Mouse (Mus musculus) adrenal gland, postnatal 10 days (tissue): ENCODE measurements at regions not wholly inside any gene's neighbourhood (a gene's known extent, or its start where the extent isn't known, plus 50 kb on each side); places are given as distances from the start of the nearest gene placed in this dataset.

Experiments used
- DNase-seq: peaks from one replicate; pipeline ENCODE4 v3.0.0; 2021; ENCODE audit warnings: mixed read lengths

DNA sequence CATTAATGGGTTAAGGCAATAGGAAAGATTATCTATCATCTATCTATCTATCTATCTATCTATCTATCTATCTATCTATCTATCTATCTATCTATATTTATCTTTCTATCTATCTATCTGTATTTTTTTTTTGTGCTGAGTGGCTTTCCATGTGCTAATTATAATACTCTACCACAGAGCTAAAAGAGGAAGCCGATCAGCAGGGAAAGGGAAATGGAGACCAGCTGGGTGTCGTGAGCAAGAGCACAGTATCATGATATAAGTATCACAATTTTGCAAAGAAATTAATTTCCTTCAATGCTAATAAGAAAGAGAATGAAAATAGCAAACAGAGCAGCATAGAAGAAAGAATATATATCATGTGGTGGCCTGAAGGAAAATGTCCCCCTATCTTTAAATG, 69.6 kb downstream of the Cldn1 start:
- no peak for DNase-seq

DNA sequence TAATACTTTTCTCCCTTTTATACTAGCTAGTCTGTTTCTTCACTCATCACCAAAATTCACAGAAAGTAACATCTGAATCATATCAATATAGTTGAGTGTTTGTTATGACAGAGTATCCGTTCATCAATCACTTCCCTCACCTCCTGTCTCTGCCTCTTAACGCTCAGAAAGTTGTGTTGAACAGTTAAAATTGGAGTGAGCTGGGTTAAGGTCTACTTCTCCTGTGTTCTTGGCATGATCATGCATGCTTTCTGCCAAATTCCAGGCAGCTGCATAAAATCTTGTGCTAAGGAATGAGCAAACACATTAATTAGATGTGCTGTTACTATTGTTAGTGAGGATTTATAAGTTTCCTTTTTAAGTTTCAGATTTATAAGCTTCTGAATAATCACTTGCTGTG, 79.9 kb downstream of the Cldn1 start:
- DNase-seq: no peak

DNA sequence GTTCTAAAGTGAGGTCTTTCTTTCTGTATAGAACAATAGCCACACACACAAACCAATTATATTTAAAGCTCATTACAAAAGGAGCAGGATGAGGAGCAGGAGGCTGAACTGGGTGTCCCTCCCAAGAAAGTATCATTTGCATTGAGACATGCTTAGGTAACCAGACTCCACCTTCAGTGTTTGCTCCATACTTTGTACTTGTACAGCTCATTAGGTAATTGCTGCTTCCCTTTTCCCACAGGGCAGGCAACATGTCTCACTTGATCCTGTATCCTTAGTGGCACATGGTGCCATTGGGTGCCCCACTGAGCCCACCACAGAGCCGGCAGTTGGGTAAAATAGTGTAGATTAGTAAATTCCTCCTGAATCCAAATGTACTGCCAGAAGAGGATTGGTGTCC, 86.0 kb downstream of the Cldn1 start:
- DNase-seq: no peak

DNA sequence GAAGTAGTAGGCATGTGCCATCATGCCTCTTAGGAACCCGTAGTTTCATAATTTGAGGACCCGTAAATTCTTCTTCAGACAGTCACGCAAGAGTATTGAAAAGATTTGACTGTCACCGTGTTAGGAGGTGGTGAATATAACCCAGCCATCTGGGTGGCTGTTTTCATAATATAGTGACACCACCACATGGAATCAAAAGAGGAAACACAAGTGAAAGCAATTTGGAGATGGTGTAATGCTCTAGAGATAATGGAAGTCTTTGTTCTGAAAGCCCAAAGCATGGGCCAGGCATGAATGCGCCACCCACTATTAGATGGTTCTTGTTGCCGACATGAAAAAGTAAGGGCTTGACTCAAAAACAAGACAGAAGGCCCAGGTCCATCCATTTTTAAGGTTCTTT, 86.9 kb downstream of the Cldn1 start:
- DNase-seq: no peak

DNA sequence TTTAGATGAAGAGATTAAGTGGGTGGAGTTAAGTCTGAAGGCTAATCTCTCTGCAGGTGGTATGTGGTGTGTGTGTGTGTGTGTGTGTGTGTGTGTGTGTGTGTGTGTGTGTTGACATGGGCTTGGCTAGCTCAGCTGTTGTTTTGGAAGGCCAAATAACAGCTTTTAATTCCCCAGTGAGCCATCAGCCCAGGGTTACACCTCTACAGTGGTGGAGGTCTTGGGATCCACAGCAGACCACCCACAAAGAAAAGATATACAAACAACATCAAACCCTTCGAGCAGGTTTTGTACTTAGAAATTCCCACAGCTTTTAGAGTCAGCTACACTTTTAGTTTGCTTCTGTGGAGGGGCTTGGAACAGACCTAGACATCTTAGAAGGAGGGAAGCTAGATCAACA, 89.2 kb downstream of the Cldn1 start:
- no peak for DNase-seq

DNA sequence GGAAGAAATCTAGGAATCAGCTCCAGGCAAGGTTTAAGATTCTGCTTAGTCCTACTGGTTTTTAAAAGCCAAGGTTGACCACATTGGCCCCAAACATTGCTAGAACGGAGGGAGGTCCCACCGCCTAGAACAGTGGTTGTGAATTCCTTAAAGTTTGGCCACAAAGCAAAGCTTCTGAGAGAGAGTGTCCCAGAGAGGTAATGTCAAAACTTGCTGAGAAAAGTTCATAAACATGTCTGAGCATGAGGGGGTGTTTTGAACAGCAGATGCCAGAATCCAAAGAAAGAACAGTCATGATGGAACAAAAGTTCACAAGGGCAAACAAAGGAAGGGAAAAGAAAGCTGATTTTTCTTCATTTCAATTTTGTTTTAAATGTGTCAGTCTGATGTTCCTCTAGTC, 90.1 kb downstream of the Cldn1 start:
- DNase-seq: no peak

DNA sequence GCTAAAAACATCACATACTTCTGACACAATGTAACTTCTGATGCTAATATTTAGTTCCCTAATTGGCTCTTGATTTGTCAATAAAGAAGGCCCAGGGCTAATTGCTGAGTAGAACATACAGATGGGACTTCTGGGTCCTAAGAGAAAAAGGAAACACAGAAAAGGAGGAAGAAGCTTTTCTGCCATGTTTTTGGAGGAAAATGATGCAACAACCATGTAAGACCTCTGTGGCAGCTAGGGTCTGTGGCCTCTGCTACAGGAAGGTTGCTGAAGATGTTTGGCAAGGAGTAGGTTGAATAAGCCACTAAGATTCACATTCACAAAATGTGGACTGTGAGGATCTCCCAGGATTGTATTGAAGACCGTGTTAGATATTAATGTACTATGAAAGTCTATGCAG, 94.9 kb downstream of the Cldn1 start:
- DNase-seq: no peak

DNA sequence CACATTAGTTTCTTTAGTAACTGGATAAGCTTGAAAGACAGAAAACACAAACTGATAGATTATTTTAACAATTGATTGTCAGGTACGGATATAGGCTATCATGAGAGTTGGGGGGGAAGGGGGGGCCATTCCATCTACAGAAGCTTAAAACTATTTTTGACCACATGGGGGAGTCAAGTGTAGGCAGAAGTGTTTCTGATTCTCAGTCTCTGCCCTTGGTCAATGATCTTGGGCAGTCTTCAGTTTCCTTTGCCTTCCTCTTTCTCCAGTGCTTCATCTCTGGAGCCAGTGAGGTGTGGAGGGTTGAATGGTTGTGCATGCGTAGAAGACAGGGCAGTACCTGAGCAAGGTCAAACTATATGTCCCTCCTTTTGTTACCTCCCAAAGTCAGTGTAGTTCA, 118.8 kb downstream of the Cldn1 start:
- DNase-seq: peak; percentile 3

DNA sequence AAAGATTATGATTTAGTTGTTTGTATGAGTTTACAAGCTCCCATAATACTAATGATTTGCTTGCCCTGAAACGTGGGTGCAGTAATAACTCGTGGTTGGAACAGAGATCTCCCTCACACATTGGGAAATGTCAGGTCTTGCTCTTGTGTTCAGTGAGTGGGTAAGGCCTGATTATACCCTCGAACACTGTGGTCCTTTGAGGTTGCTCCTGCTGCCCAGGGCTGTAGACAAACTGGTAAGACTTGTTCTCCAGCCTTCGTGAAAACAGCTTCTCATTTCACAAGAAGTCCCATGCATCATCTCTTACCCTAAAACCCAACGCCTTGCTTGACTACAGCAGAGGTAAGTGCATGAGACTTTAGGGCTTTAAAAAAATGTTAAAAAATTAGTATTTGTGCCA, 119.9 kb downstream of the Cldn1 start:
- no peak for DNase-seq

DNA sequence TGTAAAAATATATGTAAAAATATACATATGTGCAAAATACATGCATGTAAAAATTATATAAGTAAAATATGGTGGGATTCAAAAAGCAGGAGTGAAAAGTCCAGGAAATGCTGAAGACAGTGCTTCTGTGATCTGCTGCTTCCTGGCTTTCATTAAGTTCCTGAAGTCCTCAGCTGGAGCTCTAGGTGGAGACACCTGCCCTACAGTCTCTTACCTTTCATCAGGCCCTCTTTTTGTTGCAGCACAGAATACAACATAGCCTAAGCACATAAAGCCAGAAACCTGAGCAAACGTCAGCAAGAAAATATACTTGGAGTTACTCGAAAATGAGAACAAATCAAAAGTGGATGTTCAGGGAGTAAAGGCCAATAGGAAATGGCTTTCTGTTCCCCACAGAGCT, 120.6 kb downstream of the Cldn1 start:
- no peak for DNase-seq

DNA sequence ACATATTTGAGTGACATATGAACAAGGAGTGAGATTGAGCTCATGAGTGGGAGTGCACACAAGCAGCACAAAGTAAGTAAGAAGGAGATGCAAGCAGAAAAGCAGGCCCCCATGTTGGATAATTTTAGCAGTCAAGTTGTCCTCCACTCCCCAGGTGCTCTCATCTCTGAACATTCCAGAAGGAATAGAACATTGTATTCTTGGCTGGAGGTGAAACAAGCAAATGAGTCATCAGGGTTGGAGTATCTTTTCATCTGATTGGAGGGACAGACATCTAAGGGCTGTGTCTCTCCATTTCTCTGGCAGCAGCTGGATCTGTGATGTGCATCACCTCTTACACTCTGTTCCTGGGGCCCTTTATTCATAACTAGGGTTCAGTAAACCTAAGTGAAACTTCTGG, 122.7 kb downstream of the Cldn1 start:
- no peak for DNase-seq

DNA sequence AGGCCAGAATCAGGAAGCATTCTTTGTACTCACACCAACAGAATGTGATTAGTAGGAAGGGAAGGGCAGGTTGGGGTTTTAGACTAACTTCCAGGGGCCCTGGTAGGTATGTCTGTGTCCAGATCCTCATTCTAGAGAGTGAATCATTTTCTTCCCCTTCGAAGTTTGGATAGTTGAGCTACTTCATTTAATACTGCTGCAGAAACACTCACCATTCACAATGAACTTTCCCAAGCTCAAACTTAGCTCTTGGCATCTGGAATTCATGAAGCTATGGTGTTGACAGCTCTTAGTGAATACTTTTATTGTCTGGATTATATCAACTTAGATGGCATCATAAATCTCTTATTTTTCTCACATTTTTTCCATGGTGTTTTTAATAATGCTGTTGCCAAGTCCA, 123.7 kb downstream of the Cldn1 start:
- DNase-seq: no peak

DNA sequence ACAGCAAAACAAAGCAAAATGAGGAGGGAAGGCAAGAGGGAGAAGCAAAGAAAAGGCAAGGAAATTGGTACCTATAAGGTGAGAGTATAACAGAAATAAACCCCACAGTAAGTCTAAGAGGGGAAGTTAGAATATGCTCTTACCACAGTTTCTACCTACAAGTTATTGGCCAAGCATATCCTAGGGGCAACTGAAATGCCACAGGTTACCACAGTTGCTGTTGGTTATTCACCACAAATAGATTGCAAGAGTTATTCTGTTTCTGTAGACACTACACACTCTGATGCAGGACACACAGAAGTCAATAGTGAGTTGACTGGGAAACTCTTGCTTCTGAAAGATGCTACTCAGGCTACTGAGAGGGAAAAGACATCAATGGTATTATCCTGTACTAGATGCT, 129.7 kb upstream of the P3h2 start:
- DNase-seq: no peak

DNA sequence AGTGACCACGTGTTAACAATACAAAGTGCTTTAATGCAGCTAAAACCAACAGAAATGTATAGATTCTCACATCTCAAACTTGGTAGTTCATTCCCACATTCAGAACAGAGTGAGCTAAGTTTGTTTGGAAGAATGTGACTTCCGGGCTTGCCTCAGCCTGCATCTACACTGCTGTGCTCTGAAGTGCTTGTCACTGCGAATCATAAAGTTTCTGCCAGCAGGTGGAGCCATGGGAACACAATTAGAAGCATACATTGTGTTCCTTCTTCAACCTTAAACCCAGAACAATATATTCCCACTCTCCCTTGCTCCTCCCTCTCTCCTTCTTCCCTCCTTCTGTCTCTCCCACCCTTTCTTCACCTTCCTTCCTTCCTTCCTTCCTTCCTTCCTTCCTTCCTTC, 128.5 kb upstream of the P3h2 start:
- peak; percentile 86 for DNase-seq

DNA sequence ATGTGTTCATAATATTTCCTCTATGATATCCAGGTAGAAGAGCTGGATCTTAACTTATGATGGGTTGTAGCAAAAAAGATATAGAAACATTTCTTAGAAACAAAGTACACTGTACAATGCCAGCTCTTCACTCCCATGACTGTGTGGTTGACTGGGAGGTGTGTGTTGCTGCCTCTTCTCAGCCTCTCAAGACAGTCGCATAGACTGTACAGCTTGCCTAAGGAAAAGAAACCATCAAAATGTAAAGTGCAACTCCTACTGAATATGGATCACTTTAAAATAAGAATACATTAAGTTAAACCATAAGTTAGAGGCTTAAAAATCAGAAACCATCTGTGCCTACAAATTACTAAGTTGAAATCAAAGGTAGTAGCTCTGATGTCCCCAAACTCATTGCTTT, 125.5 kb upstream of the P3h2 start:
- DNase-seq: no peak

DNA sequence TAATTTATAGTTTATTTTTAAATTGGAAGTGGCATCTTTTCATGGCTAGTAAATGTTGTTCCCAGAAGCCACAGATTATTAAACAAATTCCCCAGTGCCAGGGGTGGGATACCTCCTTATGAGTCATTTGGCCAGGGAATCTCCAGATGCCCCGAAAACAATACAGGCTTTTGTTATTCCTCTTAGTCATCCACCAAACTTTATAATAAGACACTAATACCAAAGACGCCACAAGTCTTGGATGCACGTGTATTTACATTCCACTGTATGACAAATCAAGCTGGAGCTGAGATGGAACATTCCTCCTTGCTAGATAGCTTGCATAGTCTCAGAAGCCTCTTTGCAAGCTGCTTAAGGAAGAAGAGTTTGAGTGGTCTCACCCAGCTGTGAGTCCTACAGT, 105.8 kb upstream of the P3h2 start:
- DNase-seq: no peak

DNA sequence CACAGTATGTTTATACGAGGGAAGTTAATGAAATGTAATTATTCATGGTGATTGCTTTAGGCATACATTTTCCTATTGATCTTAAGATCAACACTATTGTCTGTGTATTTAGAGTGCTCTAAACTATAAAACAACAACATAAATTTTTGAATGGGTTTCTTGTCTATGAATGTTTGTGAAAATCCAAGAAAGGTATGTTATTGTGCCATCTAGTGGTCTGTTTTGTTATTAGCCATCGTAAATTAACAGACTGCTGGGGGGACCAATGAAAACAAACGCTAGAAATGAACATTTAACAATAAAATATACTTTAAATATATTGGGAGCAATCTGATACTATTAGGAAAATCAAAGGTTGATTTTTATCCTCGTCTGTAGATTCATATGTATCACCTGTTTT, 93.5 kb upstream of the P3h2 start:
- DNase-seq: no peak

DNA sequence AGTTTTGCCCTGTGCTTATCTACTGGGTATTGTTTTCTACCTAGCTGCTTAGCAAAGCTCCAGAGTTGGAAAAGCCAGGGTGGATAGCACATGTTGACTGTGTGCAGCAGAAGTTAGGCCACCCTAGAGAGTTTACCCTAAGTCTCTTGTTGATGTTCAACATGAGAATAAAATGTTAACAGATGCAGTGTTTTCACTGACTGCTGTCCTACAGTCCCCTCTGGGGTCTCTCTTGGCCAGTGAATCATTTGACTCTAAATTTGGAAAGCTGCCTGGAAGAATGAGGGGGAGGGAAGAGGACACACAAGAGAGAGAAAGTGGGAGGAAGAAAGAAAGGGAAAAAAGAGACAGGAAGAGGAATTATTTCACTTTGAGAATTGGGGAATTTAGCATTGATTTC, 90.8 kb upstream of the P3h2 start:
- no peak for DNase-seq

DNA sequence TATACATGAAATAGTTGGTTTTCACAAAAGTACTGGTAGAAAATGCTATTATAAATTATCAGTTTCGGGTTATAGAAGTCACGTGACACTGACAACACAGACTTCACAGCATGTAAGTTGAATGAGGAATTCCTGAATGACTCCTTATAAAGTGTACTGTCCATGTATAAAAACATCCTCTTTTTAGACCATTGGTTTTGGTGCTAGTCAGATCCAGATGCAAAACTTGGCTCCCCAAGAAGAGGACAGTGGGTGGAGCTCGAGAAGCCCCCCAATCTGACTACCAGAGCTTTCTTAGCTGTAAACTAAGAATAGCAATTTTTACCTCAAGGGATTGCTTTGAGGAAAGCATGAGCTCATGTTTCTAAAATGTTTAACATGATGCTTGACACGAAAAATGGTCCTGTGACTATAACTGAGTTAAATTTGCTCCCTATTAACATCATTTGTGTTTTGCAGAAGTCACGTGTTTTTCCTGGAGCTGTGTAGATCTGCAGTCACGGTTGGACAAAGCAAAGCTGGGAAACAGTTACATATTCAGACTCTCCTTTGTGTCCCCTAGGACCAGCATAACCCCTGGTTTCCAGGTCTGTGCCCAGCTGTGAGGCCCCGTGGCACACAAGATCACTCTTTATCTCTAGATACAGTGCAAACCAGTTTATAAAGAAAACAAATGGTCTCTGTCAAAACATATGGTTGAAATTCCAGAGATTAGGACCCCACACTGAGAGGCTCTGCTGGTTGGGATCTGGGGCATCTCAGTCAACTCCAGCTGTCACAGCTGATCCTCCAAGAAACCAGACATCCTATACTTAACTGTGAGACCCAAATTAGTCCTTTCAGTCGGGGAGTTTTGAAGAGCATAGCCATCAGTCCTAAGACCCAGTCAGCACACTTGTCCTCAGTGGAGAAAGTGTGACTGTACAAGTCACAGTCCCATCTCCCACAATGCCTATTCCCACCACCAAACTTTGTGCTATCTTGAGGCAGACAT, 80.0 kb upstream of the P3h2 start:
- DNase-seq: no peak

DNA sequence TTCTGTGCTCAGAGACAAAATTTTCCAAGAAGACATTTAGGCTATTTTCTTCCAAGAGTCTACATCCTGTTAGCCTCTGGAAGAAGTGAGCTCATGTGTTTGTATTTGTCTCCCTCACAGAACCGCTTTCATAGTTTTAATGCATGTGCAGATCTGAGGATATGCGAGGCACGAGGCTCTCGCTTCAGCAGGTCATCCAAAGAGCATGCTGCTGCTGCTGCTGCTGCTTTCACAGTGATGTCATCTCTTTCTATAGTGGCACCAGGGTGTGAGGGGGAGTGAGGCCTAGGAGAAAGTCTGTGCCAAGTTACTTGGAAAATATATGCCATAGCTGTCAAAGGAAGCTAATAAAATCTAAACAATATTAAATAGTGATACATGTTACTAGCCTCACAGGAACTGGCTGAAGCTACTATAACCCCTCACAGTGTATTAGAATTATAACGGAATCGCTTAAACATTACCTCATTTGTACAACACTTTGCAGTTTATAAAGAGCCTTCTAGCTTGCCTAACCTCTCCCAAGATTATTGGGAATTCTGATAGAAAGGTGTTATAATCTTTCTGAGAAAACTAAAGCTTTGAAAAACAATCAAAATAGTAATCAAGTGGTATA, 79.2 kb upstream of the P3h2 start:
- no peak for DNase-seq

DNA sequence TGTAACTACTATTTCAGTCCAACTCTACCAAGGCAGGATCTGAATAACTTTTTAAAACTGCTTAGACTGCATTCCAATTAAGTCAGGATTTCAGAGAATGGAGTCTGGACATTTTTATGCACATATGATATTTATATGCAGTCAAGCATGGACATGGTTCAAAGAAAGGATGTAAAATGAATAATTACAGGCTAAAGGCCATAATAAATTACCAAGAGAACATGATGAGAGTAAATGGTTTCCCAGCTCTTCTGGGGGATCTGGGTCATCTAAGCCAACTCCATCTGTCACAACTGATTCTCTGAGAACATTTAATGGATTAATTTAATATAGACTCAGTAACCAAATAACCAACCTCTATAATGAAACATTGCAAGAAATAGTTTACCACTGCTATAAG, 77.9 kb upstream of the P3h2 start:
- DNase-seq: no peak

DNA sequence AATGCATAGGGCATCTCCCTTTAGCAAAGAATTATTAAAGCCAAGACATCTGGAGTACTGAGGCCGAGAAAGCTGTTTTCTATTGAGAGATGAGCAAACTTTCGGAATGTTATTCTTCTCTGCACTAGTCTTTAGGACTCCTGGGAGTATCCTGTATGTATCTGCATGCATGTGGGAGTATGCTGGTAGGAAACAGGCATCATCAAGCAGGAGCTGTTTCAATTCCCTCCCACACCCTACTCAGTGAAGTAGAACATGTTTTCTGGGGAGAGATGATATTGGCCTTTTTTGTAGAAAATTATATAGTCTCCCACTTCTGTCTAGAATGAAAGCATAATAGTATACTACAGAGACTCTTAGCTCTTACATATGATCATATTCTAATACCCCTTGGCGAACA, 76.1 kb upstream of the P3h2 start:
- no peak for DNase-seq

DNA sequence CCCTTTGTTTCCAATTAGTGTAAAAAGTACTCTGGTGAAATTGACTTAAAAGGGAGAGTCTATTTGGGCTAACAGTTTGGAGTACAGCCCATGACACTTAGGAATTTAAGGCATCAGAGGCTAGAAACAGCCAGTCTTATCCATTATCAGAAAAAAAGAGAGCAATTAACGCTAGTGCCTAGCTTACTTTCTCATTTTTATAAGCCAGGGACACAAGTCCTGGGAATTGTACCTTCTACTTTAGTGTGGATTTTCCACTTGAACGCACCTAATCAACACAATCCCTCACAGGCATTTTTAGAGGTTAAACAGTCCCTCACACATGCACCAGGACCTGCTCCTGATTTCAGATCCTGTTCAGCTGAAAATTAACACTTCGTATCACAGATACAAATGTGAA, 65.9 kb upstream of the P3h2 start:
- DNase-seq: no peak

DNA sequence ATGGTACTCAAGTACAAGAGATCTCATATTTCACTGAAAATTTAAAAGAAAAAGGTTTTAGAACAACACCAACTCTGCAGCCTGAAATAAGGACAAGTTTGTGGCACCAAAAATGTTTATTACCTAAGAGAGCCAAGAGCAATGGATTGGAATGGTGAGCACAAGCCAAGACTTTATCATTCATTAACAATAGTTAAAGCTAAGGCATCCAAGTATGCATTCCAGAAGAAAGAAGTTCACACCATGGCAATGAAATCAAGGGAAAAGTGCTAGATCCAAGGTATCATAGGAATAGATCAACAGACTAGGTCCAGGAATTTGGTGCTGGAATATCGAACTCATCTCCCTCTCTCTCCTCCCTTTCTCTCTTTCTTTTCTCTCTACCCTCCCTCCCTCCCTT, 63.8 kb upstream of the P3h2 start:
- no peak for DNase-seq
